Comparison of ENCODE assay signal across 8 mouse cellular contexts in genomic region chr17:88064347-88065030, GRCm38 (mm10). TPM values are rescaled to one million over a fixed set of nuclear protein-coding genes. Genes with fewer than 3 reads are reported as not detected.
DNase-seq lines count a peak whose midpoint lies in the region; ATAC-seq lines count a peak whose summit lies in the region.

No protein-coding gene starts in this region.

- H3K9ac ChIP-seq in hindbrain, embryonic 16.5 days (ENCODE audit: low read depth, low read length): peak overlapping the region; percentile 99

- peak overlapping the region; percentile 63 for H3K4me2 ChIP-seq in hindbrain, embryonic 16.5 days (ENCODE audit: low read length)

- peak; percentile 76 for DNase-seq in ZHBTc4 (ENCODE audit: low read depth, low spot score)
- DNase-seq in cerebellum, postnatal 14 days: peak; percentile 68 to 73
- DNase-seq in frontal cortex, postnatal 36 days (ENCODE audit: low spot score in 2 of 2): peak; percentile 55 to 68
- peak; percentile 47 to 54 for DNase-seq in left cerebral cortex, adult 8-10 months (ENCODE audit: low spot score in 2 of 2)
- peak; percentile 62 for DNase-seq in right cerebral cortex, postnatal 14 days
- DNase-seq in yolk sac, embryonic 10.5 days (ENCODE audit: low spot score): peak; percentile 57

- no peaks in the 10 kb centered on the region for H3K9me3 ChIP-seq in hindbrain, embryonic 16.5 days (ENCODE audit: control insufficient read depth, low read length)

- peaks cover 14% of the 10 kb centered on the region for H3K4me1 ChIP-seq in hindbrain, embryonic 16.5 days (ENCODE audit: control insufficient read depth, insufficient read depth, low read depth, low read length)

- H3K79me2 ChIP-seq in macrophage (ENCODE audit: inconsistent target): peaks cover 55% of the 10 kb centered on the region

- no peaks in the 10 kb centered on the region for H3K36me3 ChIP-seq in hindbrain, embryonic 16.5 days (ENCODE audit: control insufficient read depth, insufficient read depth, low read length)
- H3K36me3 ChIP-seq in macrophage (ENCODE audit: inconsistent target): no peaks in the 10 kb centered on the region

- no peaks in the 10 kb centered on the region for H3K27me3 ChIP-seq in hindbrain, embryonic 16.5 days (replicated peaks; ENCODE audit: control insufficient read depth, insufficient read depth, low read length)

- peak overlapping the region; percentile 96 for H3K4me3 ChIP-seq in hindbrain, embryonic 16.5 days (ENCODE audit: low read length)
- H3K4me3 ChIP-seq in macrophage (ENCODE audit: inconsistent target): peak overlapping the region; percentile 75

- ATAC-seq in hindbrain, embryonic 16.5 days: peak; percentile 18

- 0% methylated on average over 43 of the region's 67 CpGs for WGBS in hindbrain, embryonic 16.5 days
- WGBS in macrophage (ENCODE audit: missing documents): 1% methylated on average over 41 of the region's 67 CpGs

- H3K27ac ChIP-seq in hindbrain, embryonic 16.5 days (ENCODE audit: low read depth, low read length): peak overlapping the region; percentile 100
- H3K27ac ChIP-seq in macrophage: peak overlapping the region; percentile 65

RNA-seq across cellular contexts. Expression of gene Fbxo11, which starts 0.6 kb away (rescaled TPM):
- polyA plus RNA-seq in hindbrain, embryonic 16.5 days (2015; fragmentation: Nextera tagmentation; extraction: Ambion mirVana): 21.3 and 23.7 TPM in 2 replicates
- total RNA-seq in left cerebral cortex, adult 8-10 months (2022): 100 to 1,000 TPM; 110 to 121 (median 120) TPM
- 100 to 1,000 TPM in 15 of 26 experiments, 10 to 100 TPM in 11; 77.0 to 273 (median 106) TPM for total RNA-seq in macrophage (2018; cell fraction: chromatin; rRNA removed)
- 100 to 1,000 TPM in 1 of 26 experiments, 10 to 100 TPM in 25; 30.7 to 101 (median 49.0) TPM for total RNA-seq in macrophage (2018; cell fraction: cytosol; rRNA removed)
- total RNA-seq in macrophage (2018; cell fraction: nucleus; rRNA removed): 100 to 1,000 TPM in 8 of 26 experiments, 10 to 100 TPM in 18; 54.4 to 210 (median 80.3) TPM
- polyA plus RNA-seq in macrophage (2018): 33.3 to 64.4 TPM (median 36.2 TPM) in 3 replicates

Comparison
In these comparisons a context has a peak if more than half of its experiments do, and no peak if none do; other contexts are left out.
1. Peak in every context shown above with its lines: DNase-seq, ATAC-seq, H3K4me3 ChIP-seq and H3K27ac ChIP-seq.